Mouse (Mus musculus): ENCODE measurements at regions not wholly inside any gene's neighbourhood (a gene's known extent, or its start where the extent isn't known, plus 50 kb on each side); places are given as distances from the start of the nearest gene placed in this dataset.
A peak's percentile ranks its signal among the peaks of the same experiment; 100 is the strongest.

DNA sequence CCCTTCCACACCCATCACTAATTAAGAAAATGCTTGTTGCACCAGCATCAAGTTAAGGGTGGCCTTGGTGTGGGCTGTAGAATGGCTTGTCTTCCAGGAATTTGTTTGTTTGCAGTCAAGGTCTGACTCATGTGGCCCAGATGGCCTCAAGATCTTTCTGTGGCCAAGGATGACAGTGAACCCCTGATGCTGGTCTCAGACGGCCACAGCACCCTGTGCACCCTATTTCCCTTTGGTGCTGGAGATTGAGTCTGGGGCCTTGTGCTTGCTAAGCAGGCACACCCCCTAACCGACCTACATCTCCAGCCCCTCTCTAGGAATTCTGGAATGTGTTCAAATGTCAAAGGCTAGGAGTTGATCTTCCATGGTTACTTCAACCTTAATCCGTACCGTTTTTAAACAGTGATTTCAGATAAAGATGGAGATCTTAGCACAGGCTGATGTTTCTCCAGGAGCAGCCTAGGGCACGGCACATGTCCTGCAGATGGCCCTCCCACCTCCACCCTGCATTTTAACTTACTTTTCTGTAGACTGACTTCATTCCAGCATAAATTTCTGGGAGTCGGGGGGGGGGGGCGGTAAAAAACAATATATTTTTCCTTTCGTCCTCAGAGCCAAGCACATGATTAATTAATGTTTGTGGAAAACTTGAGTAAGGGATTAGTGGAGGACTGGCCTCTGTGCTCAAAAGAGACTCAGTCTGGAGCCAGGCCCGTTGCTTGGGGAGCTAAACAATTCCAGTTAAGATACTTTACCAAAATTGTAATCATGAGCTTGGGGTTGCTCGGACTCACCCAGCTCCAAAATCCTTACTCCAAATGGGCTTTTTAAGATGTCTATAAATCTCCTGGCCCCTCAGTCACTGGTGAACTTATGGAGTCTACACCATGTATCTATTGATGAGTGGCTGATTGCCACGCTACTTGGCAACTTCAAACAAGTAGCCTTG is 95.0 kb upstream of the Supt20 start:
- no peak for DNase-seq (ENCODE audit: low read depth, low spot score)

DNA sequence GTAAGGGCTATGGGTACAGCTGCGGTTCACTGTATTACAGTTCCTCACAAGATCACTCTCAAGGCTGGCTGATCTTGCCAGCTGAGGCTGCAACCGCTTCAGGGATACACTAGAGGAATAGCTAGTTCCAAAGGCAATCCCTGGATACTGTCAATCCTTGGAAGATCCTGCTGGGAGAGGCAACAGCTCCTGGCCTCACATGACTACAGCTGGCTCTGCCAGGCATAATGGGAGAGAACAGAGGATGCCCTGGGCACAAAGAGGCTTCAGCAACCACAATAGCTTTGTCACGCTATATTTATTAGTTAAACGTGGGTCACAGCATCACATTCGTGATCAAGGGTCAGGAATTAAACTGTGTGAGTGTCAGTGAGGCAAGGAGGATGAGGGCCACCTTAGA is 94.3 kb upstream of the Supt20 start:
- DNase-seq (ENCODE audit: low read depth, low spot score): no peak

DNA sequence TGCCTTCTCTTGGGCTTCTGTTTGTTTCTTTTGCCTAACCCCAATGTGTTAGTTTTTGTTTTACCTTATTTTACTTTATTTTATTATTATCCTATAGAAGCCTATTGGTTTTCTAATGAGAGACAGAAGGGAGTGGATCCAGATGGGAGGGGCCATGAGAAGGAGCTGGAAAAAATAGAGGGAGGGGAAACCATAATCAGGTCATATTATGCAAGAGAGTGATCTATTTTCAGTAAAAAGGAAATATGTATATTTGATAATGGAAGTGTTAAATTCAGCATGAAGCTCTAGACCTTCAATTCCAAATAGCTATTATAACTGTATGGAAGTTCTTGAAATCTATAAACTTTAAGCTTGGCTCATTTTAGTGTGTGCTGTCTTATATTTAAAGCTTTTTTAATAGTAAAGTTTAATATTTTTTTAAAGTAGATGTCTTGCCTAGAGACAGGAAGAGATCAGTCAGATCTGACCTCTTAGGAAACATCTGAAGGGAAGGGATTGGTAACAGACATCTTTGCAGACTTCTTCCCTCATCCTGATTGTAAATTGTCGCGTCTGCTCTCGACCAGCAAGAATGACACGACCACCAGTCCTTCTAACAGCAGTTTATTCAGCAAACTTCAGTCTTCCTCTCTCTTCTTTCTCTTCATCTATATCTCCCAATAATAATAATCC is 87.8 kb upstream of the Supt20 start:
- DNase-seq (ENCODE audit: low read depth, low spot score): no peak

DNA sequence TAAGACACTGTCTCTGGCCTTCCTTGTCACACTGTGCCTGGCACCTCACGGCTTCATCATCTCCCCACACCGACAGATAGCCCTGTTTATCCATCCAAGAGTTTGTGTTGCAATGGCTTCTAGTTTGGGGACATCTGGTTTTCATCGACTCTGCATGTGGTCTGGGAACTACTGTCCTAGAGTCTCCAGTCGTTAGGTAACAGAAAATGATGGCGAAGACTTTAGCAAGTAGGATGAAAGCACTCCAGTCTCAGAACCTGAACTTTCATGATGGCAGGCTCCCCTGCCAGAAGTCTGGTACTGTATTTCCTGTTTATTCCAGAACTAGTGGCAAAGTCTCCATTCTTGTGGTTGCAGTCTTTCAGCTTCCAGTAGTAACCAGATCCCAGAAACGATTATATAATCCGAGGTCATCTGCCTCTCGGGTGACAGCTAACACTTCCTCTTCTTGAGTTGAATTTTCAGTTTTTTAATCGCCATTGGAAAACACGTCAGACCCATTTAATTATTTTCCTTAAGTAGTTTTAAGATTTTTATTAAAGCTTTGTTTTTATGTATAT is 81.1 kb upstream of the Supt20 start:
- no peak for DNase-seq (ENCODE audit: low read depth, low spot score)

DNA sequence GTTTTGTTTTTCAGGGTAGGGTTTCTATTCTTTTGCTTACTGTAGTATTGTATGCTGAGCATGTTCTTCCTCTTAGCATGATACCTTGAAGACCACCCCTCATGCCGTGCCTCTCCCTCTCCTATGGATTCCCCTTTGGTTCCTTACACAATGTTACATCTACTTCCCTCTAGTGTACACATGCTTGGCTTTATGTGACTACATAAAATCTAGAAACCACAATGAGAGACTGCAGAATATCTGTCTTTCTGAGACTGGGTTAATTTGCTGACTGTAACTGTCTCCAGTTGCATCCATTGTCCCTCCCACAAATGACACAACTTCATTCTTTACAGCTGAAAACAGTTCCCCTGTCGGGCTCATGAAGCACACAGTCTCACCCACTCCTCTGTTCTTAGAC is 78.8 kb upstream of the Supt20 start:
- no peak for DNase-seq (ENCODE audit: low read depth, low spot score)

DNA sequence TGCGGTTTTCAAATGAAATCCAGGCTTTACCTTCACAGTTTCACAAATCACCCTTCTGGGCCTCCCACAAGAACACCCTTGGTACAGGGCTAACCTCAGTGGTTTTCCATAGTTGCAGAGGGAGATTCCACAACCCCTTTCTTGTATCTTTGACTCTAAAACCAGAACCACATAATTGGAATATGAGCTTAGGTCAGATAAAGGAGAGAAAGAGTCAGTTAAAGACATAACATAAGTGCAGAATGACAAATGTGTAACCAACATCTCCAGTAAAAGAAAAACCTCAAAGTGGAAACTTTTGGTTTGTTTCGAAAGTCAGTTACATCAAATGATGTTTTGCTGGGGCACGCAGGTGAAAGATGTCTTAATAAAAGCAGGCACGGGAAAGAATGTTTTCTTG is 75.3 kb upstream of the Supt20 start:
- no peak for DNase-seq (ENCODE audit: low read depth, low spot score)

DNA sequence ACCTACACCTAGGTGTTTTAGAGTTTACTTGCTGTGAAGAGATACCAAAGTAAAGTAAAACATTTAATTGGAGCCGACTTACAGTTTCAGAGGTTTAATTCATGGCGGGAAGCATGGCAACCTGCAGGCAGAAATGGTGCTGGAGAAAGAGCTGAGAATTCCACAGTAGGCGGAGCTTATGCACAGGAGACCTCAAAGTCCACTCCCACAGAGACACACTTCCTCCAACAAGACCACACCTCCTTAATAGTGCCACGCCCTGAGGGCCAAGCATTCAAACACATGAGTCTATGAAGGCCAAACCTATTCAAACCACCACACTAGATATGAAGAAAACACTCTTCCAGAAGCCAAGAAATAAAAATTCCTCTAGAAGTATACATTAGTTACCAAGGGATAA is 74.3 kb upstream of the Supt20 start:
- no peak for DNase-seq (ENCODE audit: low read depth, low spot score)

DNA sequence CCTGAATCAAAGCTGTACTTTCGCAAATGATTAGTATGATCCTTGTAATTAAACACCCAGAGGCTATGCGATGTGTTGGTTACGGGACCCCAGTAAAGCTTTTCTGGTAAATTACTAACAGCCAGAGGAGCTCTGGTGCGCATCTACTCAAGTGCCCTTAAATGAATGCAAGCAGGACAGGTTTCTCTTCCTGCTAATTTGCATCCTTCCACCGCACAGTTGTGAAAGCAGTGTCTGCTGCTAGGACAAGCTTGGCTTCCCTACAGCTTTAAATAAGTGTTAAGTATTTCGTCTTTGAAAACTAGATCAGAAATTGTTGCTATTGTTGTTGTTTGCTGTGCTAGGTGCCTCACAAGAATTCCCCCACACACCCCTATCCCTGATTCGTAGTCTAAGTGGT is 62.4 kb upstream of the Supt20 start:
- DNase-seq (ENCODE audit: low read depth, low spot score): peak; percentile 78

DNA sequence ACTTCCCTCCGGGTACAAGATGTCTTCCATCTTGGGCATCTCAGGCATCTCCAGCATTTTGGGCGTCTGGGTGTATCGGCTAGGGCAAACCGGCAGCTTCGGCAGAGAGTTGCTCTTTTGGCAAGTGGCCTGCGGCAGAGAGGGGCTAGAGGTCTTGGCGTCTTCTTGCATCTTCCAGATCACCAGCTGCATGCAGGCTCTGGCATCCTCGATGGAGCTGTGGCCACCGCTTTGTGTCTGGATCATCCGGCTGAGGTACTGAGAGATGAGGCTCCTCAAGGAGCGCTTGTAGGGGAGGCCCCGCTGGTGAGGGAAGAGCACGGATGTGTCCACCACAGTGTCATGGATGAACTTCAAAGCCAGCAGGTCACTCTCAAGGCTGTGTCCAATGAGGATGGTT is 59.9 kb upstream of the Supt20 start:
- DNase-seq (ENCODE audit: low read depth, low spot score): no peak

DNA sequence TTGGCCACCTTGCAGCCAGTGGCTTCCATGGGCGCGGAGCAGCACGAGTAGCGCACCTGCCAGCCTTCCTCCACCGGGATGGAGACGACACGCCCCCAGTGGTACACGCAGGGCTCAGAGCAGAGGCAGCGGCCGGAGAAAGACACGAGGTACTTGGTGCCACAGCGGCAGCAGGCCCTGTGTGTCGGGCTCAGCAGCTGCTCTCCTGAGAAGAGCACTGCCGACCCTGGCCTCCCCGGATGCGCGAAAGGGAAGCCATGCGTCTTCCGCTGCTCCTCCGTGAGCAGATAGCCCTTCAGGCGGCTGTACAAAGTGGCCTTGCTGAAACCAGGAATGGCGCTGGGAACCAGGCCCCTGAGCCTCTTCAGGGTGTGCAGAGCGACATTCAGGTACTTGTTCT is 59.2 kb upstream of the Supt20 start:
- DNase-seq (ENCODE audit: low read depth, low spot score): no peak

DNA sequence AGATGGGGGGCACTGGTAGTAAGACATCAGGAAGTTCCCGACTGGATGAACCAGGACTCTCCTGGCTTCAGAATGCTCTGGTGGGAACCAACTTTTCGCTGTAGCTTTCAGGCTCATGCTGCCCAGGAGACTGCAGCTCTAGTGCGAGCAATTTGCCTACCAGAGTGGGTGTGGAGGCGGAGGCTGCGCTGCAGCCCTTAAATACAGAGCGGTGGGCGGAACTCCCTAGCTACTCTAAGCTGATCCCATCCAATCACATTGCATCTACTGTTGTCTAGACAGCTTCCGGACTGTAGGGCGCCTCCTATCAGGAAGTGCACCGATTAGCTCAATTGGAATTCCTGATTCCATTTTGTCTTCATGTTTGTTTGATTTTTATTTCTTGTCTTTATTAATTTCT is 58.2 kb upstream of the Supt20 start:
- DNase-seq (ENCODE audit: low read depth, low spot score): no peak
